Mouse (Mus musculus): Measurements from ENCODE around the gene Pak4.
"Not testable (repeated sequence)": the region's sequence is repeated elsewhere in the genome, so short reads cannot be mapped to it uniquely, and the experiment has no call there.

The Pak4 gene

DNA sequence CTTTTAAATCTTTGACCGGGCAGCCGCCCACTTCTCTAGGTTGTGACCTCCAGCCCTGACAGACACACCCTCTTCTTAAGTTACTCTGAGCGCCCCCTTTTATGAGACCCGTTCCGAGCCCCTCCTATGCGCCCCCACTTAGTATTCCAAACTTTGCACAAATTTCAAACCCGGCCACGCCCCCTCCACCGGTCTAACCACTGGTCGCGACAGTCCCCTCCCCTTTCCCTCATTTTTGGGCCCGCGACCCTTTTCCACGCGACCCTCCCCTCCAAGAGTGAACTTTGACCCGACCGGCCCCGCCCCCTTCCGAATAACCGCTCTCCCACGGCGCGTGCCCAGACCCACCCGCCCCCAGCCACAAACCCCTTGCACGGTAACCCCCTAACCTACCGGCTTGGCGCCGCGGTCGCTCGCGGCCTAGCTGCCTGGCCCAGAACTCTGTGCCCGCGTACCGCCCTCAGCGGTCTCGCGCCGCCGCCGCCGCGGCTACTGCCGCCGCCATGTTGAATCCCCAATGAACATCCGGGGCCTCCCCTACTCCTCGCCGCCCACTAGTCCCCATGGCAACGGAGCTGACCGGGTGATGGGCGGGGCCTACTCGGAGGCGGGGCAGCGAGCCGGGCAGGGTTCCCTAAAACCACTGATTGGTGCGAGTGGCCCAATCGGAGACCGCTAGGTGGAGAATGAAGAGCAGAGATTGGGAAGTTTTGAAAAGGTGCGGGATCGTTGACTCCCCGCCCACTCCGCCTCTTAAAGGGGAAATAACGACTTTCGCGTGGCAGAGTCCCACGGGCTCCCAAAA, at the start of gene Pak4, which contains the start of gene Samd4b:
Gene Pak4, minus strand, starts transcription at position 544 of the 805 bp plus-strand sequence.
Gene Samd4b, minus strand, starts transcription at position 503 of the 805 bp plus-strand sequence.
- ATAC-seq (ENCODE audit: low TSS enrichment): peak; percentile 90

GRCm38 (mm10) chr7:28647016-28647415, 49.0 kb upstream of the Pak4 start:
- ATAC-seq (ENCODE audit: low TSS enrichment): no peak

DNA sequence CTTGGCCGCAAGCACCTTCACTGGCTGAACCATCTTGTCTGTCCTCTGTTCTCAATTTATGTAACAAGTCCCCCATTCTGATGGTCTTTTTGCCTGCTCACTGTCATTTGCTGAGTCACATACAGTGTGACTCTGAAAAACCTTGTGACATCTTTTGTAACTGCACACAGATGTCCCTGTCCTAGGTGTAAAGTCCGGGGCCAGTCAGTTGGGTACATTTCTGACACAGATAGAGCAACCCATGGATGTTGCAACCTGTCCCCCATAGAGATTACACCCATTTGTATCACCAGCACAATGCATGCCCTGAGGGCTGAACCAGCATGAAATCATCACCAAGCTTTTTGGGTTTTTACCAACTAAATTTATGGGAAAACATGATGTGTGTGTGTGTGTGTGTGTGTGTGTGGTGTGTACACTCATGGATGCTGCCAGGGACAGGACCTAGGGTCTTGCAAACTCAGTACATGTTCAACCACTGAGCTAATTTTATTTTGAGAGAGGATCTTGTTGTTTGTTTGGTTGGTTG, 48.0 kb upstream of the Pak4 start:
- ATAC-seq (ENCODE audit: low TSS enrichment): no peak

- ATAC-seq (ENCODE audit: low TSS enrichment): no peak
These were observed 47.4 kb upstream of the Pak4 start for GRCm38 (mm10) chr7:28645366-28645765.

DNA sequence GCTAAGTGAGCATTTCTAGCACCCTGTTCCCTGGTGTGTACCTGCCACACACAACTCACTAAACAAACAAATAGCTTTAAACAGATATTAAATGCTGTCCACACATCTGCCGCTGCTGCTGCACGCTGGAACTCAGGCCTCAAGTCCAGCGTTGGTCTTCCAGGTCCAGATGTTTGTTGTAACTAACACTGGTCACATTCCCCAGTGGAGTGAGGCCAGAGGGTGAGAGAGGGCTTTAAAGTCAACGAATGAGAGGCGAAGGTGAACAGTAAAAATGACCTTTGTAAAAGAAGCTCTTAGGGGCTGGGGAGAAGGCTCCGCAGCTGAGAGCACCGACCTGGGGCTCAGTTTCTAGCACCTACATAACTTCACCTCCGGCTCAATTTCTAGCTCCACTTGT, 43.6 kb upstream of the Pak4 start:
- no peak for ATAC-seq (ENCODE audit: low TSS enrichment)

GRCm38 (mm10) chr7:28637511-28637910, 39.5 kb upstream of the Pak4 start:
- no peak for ATAC-seq (ENCODE audit: low TSS enrichment)

- ATAC-seq (ENCODE audit: low TSS enrichment): no peak
These were observed 36.1 kb upstream of the Pak4 start for GRCm38 (mm10) chr7:28634128-28634527.

GRCm38 (mm10) chr7:28631073-28631472, 33.1 kb upstream of the Pak4 start, which contains the start of gene Acp7:
TSS of gene Acp7 (minus strand) at chr7:28631332.
- no peak for ATAC-seq (ENCODE audit: low TSS enrichment)

DNA sequence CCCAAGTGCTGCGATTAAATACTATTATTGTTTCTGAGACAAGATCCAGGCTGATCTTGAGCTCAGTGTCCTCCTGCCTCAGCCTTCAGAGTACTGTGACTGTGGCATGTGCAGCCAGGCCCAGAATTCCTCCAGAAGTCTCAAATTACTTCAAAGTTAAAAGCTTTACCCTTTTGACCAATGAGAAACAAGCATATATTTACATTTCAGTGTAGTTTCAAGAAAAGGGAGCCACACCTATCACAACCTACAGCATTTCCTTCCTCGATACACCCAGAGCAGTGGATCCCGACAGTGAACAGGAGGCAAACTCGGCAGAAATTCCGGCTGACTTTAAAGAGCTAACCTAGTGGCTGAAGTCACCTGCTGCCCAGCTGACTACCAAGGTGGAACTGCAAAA, 26.8 kb upstream of the Pak4 start:
- no peak for ATAC-seq (ENCODE audit: low TSS enrichment)

DNA sequence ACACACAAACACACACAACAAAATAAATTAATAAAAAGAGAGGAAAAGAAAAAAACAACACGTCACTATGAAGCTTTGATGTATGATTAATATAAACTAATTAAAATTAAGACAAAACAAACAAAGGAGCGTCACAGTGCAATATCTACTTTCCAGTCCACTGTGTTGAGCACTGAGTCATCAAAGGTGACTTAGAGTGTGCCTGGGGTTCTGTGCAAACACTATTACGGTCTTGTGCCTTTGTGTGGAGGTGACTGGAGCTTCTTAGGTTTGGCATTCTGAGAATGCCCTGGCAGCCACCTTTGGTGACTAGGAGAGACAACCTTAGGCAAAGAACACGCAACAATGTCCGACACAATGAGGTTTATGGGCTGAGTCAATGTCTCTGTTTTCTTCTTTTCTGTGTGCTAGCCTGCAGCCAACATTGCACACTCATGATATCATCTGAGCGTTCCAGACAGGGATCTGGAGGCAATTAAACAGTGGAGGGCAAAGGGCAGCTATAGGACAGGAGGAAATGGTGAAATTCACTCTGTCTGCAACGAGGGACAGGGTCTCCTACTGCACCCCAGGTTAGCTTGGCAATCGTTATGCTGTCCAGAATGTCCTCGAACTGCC, 21.2 kb upstream of the Pak4 start:
- no peak for ATAC-seq (ENCODE audit: low TSS enrichment)

GRCm38 (mm10) chr7:28605951-28606350, 8.0 kb upstream of the Pak4 start:
- no peak for ATAC-seq (ENCODE audit: low TSS enrichment)

DNA sequence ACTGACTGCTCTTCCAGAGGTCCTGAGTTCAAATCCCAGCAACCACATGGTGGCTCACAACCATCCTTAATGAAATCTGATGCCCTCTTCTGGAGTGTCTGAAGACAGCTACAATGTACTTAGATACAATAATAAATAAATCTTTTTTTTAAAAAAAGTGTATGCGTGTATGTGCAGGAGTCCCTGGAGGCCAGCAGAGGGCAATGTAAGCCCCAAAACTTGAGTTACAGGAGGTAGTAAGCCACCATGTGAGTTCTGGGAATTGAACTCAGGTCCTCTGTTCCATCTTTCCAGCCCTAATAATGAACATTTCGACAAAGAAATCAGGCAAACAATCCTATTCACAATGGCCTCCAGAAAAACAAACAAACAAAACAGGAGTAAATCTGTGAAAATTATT, 5.8 kb upstream of the Pak4 start:
- ATAC-seq (ENCODE audit: low TSS enrichment): not testable (repeated sequence)

GRCm38 (mm10) chr7:28603136-28603535, 5.2 kb upstream of the Pak4 start:
- ATAC-seq (ENCODE audit: low TSS enrichment): no peak

DNA sequence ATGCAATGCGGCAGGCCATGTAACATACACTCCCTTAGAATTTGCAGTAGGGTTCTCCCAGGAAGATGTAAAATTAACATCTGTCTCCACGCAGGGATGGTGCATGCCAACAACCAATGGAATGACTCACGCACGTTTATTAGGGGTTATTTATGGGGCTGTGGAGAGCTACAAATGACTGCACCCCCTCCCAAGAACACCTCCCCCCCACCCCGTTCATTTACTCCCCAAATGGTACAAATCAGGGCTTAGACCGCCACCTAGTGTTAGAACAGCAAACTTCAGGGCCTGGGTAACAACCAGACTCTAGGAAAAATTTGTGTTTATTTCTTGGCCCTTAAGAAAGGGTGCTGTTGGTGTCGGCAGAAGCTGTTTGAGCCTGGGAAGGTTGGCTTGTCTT, 3.7 kb upstream of the Pak4 start:
- ATAC-seq (ENCODE audit: low TSS enrichment): 0 out of 2 replicates have a peak, but pooled peaks have one; percentile 25

GRCm38 (mm10) chr7:28601029-28601428, 3.0 kb upstream of the Pak4 start:
- ATAC-seq (ENCODE audit: low TSS enrichment): no peak

- ATAC-seq (ENCODE audit: low TSS enrichment): no peak
These were observed 966 bp upstream of the Pak4 start for GRCm38 (mm10) chr7:28598951-28599350.

DNA sequence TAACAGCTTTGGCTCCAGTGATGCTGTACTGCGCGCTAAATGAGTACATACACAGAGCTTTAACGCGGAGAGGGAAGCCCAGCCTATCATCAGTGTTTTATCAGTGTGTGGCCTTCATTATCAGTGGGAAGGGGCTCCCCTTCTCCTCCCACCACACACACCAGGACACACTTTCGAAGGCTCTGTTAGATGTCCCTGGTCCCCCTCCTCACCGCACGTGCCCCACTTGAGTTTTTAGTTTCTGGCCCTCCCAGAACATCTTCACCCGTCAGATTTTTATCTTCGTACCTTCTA, 761 bp downstream of the Pak4 start:
- no peak for ATAC-seq (ENCODE audit: low TSS enrichment)

GRCm38 (mm10) chr7:28596436-28597276, 1.3 kb downstream of the Pak4 start:
- no peak for ATAC-seq (ENCODE audit: low TSS enrichment)

DNA sequence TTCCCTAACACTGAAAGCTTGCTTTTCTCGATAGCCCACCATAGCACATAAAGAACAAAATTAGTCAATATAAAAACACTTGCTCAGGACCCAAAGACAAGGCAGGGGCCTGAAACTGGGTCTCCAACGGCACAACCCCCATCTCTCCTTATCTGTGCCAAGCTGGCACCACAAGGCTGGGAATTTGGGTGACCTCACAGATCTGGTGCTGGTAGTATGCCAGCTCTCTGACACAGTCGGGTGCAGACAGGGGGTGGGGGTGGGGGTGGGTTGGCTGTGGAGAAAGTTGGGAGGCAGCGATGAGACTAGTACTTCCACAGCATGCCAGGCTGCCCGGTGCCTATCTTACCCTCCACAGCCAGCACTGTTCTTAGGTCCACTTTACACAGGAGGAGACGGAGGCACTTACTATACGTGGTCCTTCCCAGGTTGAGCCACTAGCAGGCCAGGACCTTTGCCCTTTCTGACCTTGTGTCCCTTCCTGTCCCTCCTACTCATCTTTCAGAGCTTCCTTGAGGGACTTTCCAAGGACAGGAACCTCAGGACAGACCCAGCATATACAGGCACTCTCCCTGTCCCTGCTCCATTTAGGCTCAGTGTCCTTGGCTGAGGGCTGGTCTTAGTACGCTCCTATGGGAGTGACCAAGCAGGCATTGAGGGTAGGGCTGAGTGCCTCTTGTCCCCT, 2.1 kb downstream of the Pak4 start:
- ATAC-seq (ENCODE audit: low TSS enrichment): no peak

- ATAC-seq (ENCODE audit: low TSS enrichment): no peak
These were observed 4.5 kb downstream of the Pak4 start for GRCm38 (mm10) chr7:28593206-28594111.

- ATAC-seq (ENCODE audit: low TSS enrichment): no peak
These were observed 6.1 kb downstream of the Pak4 start for GRCm38 (mm10) chr7:28591862-28592261.

All from frontal cortex, adult (tissue).